Mouse (Mus musculus) midbrain, postnatal 0 days (tissue): ENCODE measurements at regions not wholly inside any gene's neighbourhood (a gene's known extent, or its start where the extent isn't known, plus 50 kb on each side); places are given as distances from the start of the nearest gene placed in this dataset.
A peak's percentile ranks its signal among the peaks of the same experiment; 100 is the strongest.

Experiments used
- ATAC-seq: fragments of 200-750 bp; cut with Nextera tagmentation; 2 replicates; pipeline ENCODE4 v1.8.0; 2017; ENCODE audit warnings: moderate number of reproducible peaks, mild to moderate bottlenecking, moderate TSS enrichment, moderate library complexity; ENCODE audit not compliant: low FRiP score
- DNase-seq: peaks from one replicate; pipeline ENCODE4 v3.0.0-alpha.2; 2015; ENCODE audit warnings: low spot score
- H3K27ac ChIP-seq: fragments of 300-500 bp; sonication (generic); 2 replicates; pipeline ENCODE4 v1.5.1; 2014; ENCODE audit warnings: low read depth, mild to moderate bottlenecking, low read length, mixed read lengths
- H3K27me3 ChIP-seq: fragments of 300-500 bp; sonication (generic); 2 replicates; pipeline ENCODE4 v1.6.1; 2014; ENCODE audit warnings: low read length, control low read depth, mixed read lengths; ENCODE audit not compliant: insufficient read depth
- H3K36me3 ChIP-seq: fragments of 300-500 bp; sonication (generic); 2 replicates; pipeline ENCODE4 v1.6.1; 2014; ENCODE audit warnings: low read length, control low read depth, mixed read lengths; ENCODE audit not compliant: insufficient read depth
- H3K4me1 ChIP-seq: fragments of 300-500 bp; sonication (generic); 2 replicates; pipeline ENCODE4 v1.6.1; 2014; ENCODE audit warnings: mild to moderate bottlenecking, control low read depth, antibody characterized with exemption, low read length, mixed read lengths; ENCODE audit not compliant: insufficient read depth
- H3K4me2 ChIP-seq: fragments of 300-500 bp; sonication (generic); 2 replicates; pipeline ENCODE4 v1.6.1; 2014; ENCODE audit warnings: low read depth, mild to moderate bottlenecking, low read length, mixed read lengths; ENCODE audit not compliant: poor library complexity, severe bottlenecking
- H3K4me3 ChIP-seq: fragments of 300-500 bp; sonication (generic); 2 replicates; pipeline ENCODE4 v1.5.1; 2014; ENCODE audit warnings: low read depth, mild to moderate bottlenecking, low read length, moderate library complexity
- H3K9ac ChIP-seq: fragments of 300-500 bp; sonication (generic); replicated peaks from 2 replicates; pipeline ENCODE4 v1.6.1; 2014; ENCODE audit warnings: mild to moderate bottlenecking, low read length, moderate library complexity, mixed read lengths; ENCODE audit not compliant: poor library complexity, severe bottlenecking
- H3K9me3 ChIP-seq: fragments of 300-500 bp; sonication (generic); 2 replicates; pipeline ENCODE4 v1.6.1; 2016; ENCODE audit warnings: low read length, control low read depth
- CTCF ChIP-seq: IDR thresholded peaks from 2 replicates; pipeline ENCODE4 v1.5.1; 2016; ENCODE audit warnings: antibody characterized with exemption, mild to moderate bottlenecking
- WGBS: fragments of 180-500 bp; shearing (Covaris S2); extraction: QIAGEN DNeasy Blood & Tissue Kit; methylation state at CpG from one replicate; pipeline ENCODE4 v1.1.7; 2014; 5-methylcytosine and 5-hydroxymethylcytosine counted together

GRCm38 (mm10) chr1:177561716-177562588, 119.8 kb downstream of the Zbtb18 start:
- Histone ChIP-seq H3K9ac (no peak overlapping the region), H3K4me2 (peak overlapping the region; percentile 28), H3K9me3 (no peaks in the 10 kb centered on the region), H3K27ac (no peak overlapping the region), H3K27me3 (no peaks in the 10 kb centered on the region), H3K4me1 (no peaks in the 10 kb centered on the region), H3K36me3 (no peaks in the 10 kb centered on the region), H3K4me3 (no peak overlapping the region)
- WGBS = 28% methylated on average over 17 of the region's 17 CpGs
- ATAC-seq (0 out of 2 replicates have a peak, but pooled peaks have one; percentile 31), DNase-seq (no peak)
- TF ChIP-seq CTCF = no peak

GRCm38 (mm10) chr1:177562589-177562912, 120.4 kb downstream of the Zbtb18 start:
- 27% methylated on average over 5 of the region's 5 CpGs for WGBS
- H3K27ac ChIP-seq = no peak overlapping the region

GRCm38 (mm10) chr1:177565678-177566077, 123.5 kb downstream of the Zbtb18 start:
- no peaks in the 10 kb centered on the region for H3K36me3 ChIP-seq
- no peak overlapping the region for H3K4me2 ChIP-seq
- DNase-seq = no peak
- 89% methylated on average over 3 of the region's 3 CpGs for WGBS
- no peaks in the 10 kb centered on the region for H3K4me1 ChIP-seq
- H3K27ac ChIP-seq = no peak overlapping the region
- H3K9ac ChIP-seq = no peak overlapping the region
- no peak overlapping the region for H3K4me3 ChIP-seq
- ATAC-seq = no peak
- no peaks in the 10 kb centered on the region for H3K27me3 ChIP-seq
- H3K9me3 ChIP-seq = no peaks in the 10 kb centered on the region
- no peak for TF ChIP-seq CTCF

More at GRCm38 (mm10) chr1:177562589-177562912, 120.4 kb downstream of the Zbtb18 start:
- no peaks in the 10 kb centered on the region for H3K4me1 ChIP-seq
- H3K36me3 ChIP-seq = no peaks in the 10 kb centered on the region
- H3K4me2 ChIP-seq = peak overlapping the region; percentile 28
- ATAC-seq = no peak
- no peaks in the 10 kb centered on the region for H3K27me3 ChIP-seq
- no peak for DNase-seq
- no peak overlapping the region for H3K4me3 ChIP-seq
- H3K9me3 ChIP-seq = no peaks in the 10 kb centered on the region
- TF ChIP-seq CTCF = no peak
- H3K9ac ChIP-seq = no peak overlapping the region

- Histone ChIP-seq H3K36me3 (no peaks in the 10 kb centered on the region), H3K9me3 (no peaks in the 10 kb centered on the region), H3K27me3 (no peaks in the 10 kb centered on the region), H3K27ac (no peak overlapping the region), H3K4me1 (no peaks in the 10 kb centered on the region), H3K4me3 (no peak overlapping the region), H3K4me2 (no peak overlapping the region), H3K9ac (no peak overlapping the region)
- 85% methylated on average over 9 of the region's 9 CpGs for WGBS
- ATAC-seq (no peak), DNase-seq (no peak)
- TF ChIP-seq CTCF = no peak
These were observed 126.1 kb downstream of the Zbtb18 start for GRCm38 (mm10) chr1:177568056-177568816.

- DNase-seq = no peak
These were observed 127.4 kb downstream of the Zbtb18 start for GRCm38 (mm10) chr1:177569572-177569971.

More at GRCm38 (mm10) chr1:177569572-177569971, 127.4 kb downstream of the Zbtb18 start:
- H3K9ac ChIP-seq = no peak overlapping the region
- WGBS = 87% methylated on average over 6 of the region's 6 CpGs
- no peaks in the 10 kb centered on the region for H3K36me3 ChIP-seq
- H3K9me3 ChIP-seq = no peaks in the 10 kb centered on the region
- ATAC-seq = no peak
- H3K4me3 ChIP-seq = no peak overlapping the region
- TF ChIP-seq CTCF = no peak
- no peaks in the 10 kb centered on the region for H3K27me3 ChIP-seq
- H3K27ac ChIP-seq = no peak overlapping the region
- H3K4me2 ChIP-seq = no peak overlapping the region
- H3K4me1 ChIP-seq = no peaks in the 10 kb centered on the region
